Mouse (Mus musculus) C2C12 (cell line): ENCODE results near the gene Aox3.

Experiments
- CTCF ChIP-seq: IDR thresholded peaks from one replicate; pipeline ENCODE4 v1.5.1; 2011; ENCODE audit not compliant: control insufficient read depth, insufficient read depth, insufficient read length
- MYOD1 ChIP-seq: IDR thresholded peaks from one replicate; pipeline ENCODE4 v1.6.1; 2011; ENCODE audit warnings: low read depth; ENCODE audit not compliant: control insufficient read depth, insufficient read length
- MYOG ChIP-seq: IDR thresholded peaks from one replicate; pipeline ENCODE4 v1.6.1; 2011; ENCODE audit not compliant: control insufficient read depth, insufficient read length; ENCODE audit errors: extremely low read depth
- USF1 ChIP-seq: IDR thresholded peaks from one replicate; pipeline ENCODE4 v1.6.1; 2011; ENCODE audit warnings: low read depth, mild to moderate bottlenecking, control low read depth, moderate library complexity

- no peak for TF ChIP-seq CTCF
- no peak for TF ChIP-seq USF1
- TF ChIP-seq MYOG: no peak
- TF ChIP-seq MYOD1: no peak
These were observed 1.6 kb upstream of the Aox3 start for GRCm38 (mm10) chr1:58111315-58111714.
